Mouse (Mus musculus) CH12.LX (cell line): Measurements from ENCODE around the gene Lrp5.

Experiments used
- BHLHE40 ChIP-seq: IDR thresholded peaks from 2 replicates; pipeline ENCODE4 v1.6.1; 2011; ENCODE audit warnings: mild to moderate bottlenecking, low read depth, low read length, improper control_type of control experiment
- CTCF ChIP-seq, 2 experiments: IDR thresholded peaks in 1 of 2; conservative IDR thresholded peaks in 1 of 2; 2 replicates each; pipeline ENCODE4 v1.5.1; 2011 to 2012; ENCODE audit warnings: low read depth in 2 of 2, low read length in 2 of 2, improper control_type of control experiment in 1 of 2, inconsistent platforms in 1 of 2, mild to moderate bottlenecking in 1 of 2, moderate library complexity in 1 of 2
- E2F4 ChIP-seq: IDR thresholded peaks from 2 replicates; pipeline ENCODE4 v1.6.1; 2011; ENCODE audit warnings: low read depth, low read length, improper control_type of control experiment; ENCODE audit not compliant: insufficient replicate concordance
- EP300 ChIP-seq: IDR thresholded peaks from 2 replicates; pipeline ENCODE4 v1.6.1; 2011; ENCODE audit warnings: low read length, improper control_type of control experiment
- ETS1 ChIP-seq: conservative IDR thresholded peaks from 2 replicates; pipeline ENCODE4 v1.6.1; 2012; ENCODE audit warnings: low read depth, mild to moderate bottlenecking, inconsistent platforms, low read length, improper control_type of control experiment, moderate library complexity
- HCFC1 ChIP-seq: IDR thresholded peaks from 2 replicates; pipeline ENCODE4 v1.6.1; 2012; ENCODE audit warnings: low read depth, mild to moderate bottlenecking, inconsistent platforms, low read length, improper control_type of control experiment
- PAX5 ChIP-seq: IDR thresholded peaks from 2 replicates; pipeline ENCODE4 v1.6.1; 2012; ENCODE audit warnings: low read length, inconsistent platforms, mixed read lengths
- POLR2A ChIP-seq: IDR thresholded peaks from 2 replicates; pipeline ENCODE4 v1.6.1; 2011; ENCODE audit warnings: low read depth, mild to moderate bottlenecking, improper control_type of control experiment, low read length
- RCOR1 ChIP-seq: conservative IDR thresholded peaks from 2 replicates; pipeline ENCODE4 v1.6.1; 2012; ENCODE audit warnings: low read depth, mild to moderate bottlenecking, inconsistent platforms, low read length, improper control_type of control experiment
- SIN3A ChIP-seq: IDR thresholded peaks from 2 replicates; pipeline ENCODE4 v1.6.1; 2012; ENCODE audit warnings: low read length, improper control_type of control experiment, inconsistent platforms
- TCF12 ChIP-seq: IDR thresholded peaks from 2 replicates; pipeline ENCODE4 v1.6.1; 2014; ENCODE audit warnings: low read depth, mild to moderate bottlenecking, inconsistent platforms, low read length, improper control_type of control experiment
- ZMIZ1 ChIP-seq: IDR thresholded peaks from 2 replicates; pipeline ENCODE4 v1.6.1; 2012; ENCODE audit warnings: low read depth, mild to moderate bottlenecking, inconsistent platforms, low read length, improper control_type of control experiment
- ZNF384 ChIP-seq: IDR thresholded peaks from 2 replicates; pipeline ENCODE4 v1.6.1; 2012; ENCODE audit warnings: low read depth, low read length, improper control_type of control experiment, inconsistent platforms

GRCm38 (mm10) chr19:3645318-3645717 lies 41.0 kb downstream of the Lrp5 start:
- TF ChIP-seq POLR2A (no peak), SIN3A (no peak), BHLHE40 (no peak), ETS1 (no peak), RCOR1 (no peak), CTCF (conservative IDR thresholded peaks at IDR 0.05 in 1 of 2, IDR thresholded peaks at IDR 0.05 in 1 of 2; ENCODE audit: low read depth in 2 of 2, low read length in 2 of 2) (no peak), PAX5 (no peak), ZNF384 (no peak), HCFC1 (no peak), E2F4 (no peak), TCF12 (no peak), EP300 (no peak), ZMIZ1 (no peak)
